Mouse (Mus musculus) liver, adult 2 months (tissue): Measurements from ENCODE around the gene Atxn7l1.

Experiments
- CTCF ChIP-seq: fragments of 200-500 bp; IDR thresholded peaks from 2 replicates; pipeline ENCODE4 v1.5.1; 2011; ENCODE audit warnings: low read depth, low read length, control low read depth
- POLR2A ChIP-seq: fragments of 200-500 bp; IDR thresholded peaks from 2 replicates; pipeline ENCODE4 v1.6.1; 2011; ENCODE audit warnings: low read length, control low read depth; ENCODE audit not compliant: insufficient read depth; ENCODE audit errors: extremely low read depth

DNA sequence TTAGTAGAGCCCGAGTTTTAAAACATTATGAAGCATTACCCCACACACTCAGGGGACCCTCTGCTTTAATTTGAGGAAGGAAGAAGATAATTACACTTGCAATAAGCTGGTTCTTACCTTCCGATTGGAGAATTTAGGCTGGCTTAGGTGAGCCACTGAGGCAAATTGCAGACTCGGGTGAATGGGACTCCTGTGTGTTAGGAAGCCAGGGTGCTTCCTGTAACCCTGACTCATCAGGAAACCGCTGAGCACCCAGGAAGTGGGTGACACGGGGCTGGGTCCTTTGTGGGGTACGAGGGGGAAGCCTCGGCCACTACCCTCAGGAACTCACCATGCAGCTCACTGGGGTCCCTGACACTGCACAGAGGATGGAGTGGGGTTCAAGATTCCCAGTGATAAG lies 12.9 kb downstream of the Atxn7l1 start:
- TF ChIP-seq POLR2A: no peak
- TF ChIP-seq CTCF: no peak
